Mouse (Mus musculus) cerebellum, postnatal 4 days (tissue): ENCODE measurements at regions not wholly inside any gene's neighbourhood (a gene's known extent, or its start where the extent isn't known, plus 50 kb on each side); places are given as distances from the start of the nearest gene placed in this dataset.
"Not testable (repeated sequence)": the region's sequence is repeated elsewhere in the genome, so short reads cannot be mapped to it uniquely, and the experiment has no call there.

Experiments
- DNase-seq, 2 experiments: peaks; one replicate each; pipeline ENCODE4 v3.0.0; 2022; ENCODE audit warnings: low spot score in 2 of 2, mixed read lengths in 1 of 2

DNA sequence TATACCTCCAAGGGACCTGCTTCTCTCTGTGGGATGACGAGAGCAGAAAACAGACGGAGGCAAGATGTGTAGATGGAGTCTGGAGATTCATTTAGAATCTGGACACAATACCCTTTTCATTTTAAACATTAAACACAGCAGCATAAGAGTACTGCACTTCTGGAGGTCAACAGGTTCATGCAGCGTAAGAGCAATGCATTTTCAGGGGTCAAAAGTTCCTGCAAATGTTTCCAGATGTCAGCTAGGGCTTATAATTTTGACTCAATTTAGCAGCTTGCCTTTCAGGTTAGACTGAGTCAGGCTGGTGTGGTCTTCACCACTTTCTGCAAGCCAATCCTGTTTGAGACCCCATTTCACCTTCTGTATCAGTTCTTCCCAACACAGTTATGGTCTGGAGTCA lies 277.9 kb downstream of the Hace1 start:
- DNase-seq, result no peak

DNA sequence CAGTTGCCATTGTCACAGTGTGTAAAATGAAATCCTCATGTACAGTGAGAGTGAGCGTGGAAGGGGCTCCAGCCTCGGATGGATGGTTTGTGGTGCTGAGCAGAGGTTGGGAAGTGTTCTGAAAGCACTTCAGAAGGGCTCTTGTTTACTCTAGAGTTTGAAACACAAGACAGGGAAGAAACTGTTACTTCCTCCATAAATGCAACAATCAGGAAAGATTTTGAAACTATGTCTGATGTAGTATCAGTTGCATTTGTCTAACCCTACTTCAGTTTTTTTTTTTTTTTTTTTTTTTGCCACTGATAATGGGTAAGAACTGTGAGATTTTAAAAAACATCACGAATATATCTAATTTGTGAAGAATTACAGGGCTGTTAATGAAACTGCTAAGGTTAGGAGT lies 281.5 kb downstream of the Hace1 start:
- DNase-seq, result no peak

DNA sequence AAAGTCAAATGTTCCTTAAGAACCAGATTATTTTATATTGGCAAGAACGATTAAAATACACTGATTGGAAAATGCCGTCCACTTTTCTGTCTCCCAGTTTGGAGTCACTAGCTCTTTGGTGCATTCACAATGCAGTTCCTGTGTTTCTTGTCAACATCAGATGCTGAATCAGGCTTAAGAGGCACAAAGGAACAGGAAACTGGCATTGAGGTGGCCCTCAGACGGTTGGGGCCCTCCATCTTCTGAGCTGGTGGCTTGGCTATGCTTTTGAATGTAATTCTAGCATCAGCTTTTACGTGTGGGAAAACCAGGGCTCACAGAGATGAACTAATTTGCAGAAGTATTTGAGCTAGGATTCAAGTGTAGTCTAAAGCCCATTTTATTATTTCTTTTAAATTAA lies 282.3 kb downstream of the Hace1 start:
- DNase-seq, result no peak

DNA sequence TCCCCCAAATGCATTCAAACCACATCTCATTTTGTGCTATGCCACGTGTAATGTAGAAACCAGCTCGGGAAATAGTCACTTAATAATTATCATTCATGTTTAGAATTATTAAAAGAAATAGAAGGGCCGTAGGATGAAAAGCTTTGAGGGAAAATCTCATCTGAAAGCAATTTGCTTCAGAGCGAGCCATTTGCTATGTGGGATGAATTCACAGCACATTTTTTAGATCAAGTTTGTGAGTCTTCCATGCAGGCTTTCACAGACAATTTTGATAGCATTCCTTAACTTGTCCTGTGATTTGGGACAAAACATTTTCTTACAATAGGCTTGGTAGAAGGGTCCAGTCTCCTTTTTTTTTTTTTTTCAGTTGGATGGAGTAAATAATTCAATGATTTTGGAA lies 283.1 kb downstream of the Hace1 start:
- DNase-seq, result no peak

DNA sequence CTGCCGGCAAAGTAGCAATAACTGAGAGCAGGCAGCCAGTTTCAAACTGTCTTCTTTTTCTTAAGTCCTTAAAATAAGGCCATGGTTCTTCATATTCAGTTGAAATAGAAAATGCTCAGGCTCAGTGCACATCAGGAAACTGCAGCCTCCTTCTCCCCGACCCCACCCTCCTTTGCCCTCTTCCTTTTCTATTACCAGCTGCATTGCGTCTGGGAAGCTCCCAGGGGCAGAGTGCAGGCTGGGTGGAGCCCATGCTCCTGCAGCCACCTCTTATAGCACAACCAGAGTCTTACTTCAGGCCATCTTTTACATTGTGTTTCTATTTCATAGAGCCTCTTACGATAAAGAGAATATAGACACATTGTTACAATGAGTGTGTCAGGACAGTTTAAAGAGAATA lies 288.2 kb downstream of the Hace1 start:
- no peak for DNase-seq

DNA sequence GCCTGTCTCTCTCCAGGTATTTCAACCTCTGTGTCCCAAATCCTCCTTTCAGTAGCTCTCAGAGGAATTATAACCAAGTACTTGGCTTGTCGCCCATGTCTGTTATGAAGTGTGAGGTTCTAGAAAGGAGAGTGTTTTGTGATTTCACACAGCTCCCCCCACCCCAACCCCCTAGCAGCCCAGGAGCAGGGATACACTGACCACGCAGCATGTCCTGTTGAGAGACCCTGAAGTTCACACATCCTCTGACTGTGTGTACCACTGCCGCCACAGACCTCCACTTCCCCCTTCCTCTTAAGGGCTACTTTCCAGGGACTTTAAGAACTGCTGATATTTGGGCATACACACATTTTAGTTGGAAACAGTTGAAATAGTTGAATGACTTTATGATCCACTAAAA lies 289.2 kb downstream of the Hace1 start:
- no peak for DNase-seq

DNA sequence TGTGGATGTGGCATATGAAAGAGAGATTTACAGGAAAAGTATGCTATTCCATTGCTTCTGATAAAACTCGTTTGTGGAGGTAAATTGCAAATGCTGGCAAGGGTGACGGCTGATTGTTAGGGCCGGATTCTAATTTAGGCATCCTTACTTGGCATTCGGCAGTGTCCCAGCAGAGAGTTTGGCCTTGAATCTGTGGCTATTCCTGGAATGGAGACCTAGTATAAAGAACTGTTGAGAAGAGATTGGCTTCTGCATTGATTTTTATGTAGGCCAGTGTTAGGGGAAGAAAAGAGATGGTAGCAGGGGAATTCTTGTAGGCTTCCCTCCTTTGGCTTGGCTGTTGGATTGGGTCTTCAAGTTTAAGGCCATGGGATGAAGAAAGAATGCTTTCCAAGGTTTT lies 293.4 kb downstream of the Hace1 start:
- no peak for DNase-seq

DNA sequence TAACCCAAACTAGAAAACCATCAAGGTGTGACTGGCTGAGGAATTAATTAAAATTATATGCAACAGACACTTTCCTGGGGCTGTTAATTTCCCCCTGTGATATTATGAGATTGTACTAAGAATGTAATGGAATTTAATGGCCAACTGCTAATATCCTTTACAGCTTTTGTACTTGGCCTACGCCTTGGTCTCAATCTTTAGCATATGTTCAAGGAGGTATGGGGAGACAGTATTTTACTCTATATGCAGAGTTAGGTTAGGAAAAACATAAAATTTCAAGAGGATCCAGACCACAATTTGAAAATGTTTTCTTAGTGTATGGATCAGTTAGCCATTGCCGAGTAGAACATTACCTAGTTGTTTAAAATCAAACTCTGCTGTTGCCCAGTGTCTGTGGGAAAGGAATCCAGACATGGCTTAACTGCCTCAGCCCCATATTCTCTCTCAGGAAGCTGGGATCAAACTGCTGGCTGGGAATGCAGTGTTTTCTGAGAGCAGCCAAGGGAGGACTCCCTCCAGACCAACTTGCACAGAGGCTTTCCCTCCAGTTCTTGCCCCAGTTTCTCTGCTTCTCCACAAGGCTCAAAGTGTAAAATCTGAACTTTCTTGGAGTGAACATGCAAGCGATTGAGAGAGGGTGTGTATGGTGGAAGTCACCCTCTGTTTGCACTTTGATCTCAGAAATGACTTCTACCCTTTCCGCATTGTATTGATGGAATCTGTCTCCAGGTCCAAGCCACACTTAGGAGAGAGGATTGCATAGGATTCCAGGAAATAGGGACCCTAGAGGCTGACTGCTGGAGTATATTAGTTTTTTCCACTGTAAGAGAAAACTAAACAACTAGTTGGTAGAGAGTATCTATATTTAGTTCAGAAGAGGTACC lies 294.6 kb downstream of the Hace1 start:
- no peak for DNase-seq

DNA sequence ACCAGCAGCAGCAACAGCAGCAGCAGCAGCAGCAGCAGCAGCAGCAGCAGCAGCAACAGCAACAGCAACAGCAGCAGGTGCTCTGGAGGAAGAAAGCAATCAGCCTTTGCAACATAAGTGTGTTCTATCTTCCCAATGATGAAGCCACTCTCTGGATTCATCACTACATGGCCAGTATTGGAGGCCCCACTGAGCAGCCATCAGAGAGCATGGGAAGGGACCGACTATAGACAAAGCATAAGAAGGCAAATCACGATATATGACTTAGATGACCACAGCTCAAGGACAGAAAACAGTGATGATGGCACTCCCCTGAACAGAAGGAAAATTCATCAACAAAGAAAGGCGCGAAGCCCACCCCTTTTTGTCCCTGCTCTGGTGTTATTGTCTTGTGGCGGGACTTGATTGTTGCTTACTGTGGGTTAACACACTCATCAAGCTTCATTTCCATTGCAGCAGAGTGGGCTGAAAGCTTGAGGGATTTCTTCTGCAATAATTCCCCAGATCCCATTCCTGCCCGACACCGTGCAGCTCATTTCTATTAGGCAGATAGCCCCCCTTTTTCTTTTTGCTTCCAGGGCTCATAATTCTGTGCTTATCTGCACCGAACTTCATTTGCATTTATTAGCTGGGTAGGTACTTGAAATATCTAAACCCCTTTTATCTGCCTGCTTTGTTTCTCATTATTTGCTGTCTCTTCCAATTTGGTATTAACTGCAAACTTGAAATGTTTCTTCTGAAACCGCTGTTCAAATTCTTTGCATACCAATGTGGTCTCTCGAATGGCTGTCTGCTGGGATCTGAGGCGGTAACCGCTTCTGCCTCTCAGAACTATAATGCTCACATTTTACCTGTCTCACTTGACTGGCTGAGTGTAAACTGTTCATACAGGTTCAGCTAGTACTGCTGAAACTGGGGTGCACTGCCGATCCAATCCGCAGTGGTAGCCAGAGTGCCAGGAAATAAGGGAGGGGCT lies 296.5 kb downstream of the Hace1 start:
- DNase-seq, result no peak

DNA sequence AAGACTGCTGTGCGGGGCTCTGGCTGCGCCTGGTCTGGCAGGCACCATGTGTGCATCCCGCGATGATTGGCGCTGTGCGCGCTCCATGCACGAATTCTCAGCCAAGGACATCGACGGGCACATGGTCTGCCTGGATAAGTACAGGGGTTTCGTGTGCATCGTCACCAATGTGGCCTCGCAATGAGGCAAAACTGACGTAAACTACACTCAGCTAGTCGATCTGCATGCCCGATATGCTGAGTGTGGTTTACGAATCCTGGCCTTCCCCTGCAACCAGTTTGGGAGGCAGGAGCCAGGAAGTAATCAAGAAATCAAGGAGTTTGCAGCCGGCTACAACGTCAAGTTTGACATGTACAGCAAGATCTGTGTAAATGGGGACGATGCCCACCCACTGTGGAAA lies 297.7 kb downstream of the Hace1 start:
- DNase-seq, result not testable (repeated sequence)

DNA sequence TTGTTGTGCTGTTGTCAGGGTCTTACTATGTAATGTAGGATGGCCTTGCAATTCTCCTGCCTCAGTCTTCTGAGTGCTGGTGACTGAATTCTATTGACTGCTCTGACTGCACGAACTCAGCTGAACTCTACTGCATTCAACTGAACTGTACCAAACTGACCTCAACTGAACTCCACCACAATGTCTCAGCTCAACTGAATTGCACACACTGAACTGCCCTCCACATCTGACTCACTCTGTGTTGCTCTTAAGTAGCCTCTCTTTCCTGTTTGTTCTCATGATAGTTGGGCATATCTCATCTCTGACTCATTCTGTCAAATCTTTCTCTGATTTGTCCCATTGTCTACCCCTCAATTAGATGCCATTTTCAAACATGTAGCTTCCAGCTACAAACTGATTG lies 306.1 kb downstream of the Hace1 start:
- no peak for DNase-seq

DNA sequence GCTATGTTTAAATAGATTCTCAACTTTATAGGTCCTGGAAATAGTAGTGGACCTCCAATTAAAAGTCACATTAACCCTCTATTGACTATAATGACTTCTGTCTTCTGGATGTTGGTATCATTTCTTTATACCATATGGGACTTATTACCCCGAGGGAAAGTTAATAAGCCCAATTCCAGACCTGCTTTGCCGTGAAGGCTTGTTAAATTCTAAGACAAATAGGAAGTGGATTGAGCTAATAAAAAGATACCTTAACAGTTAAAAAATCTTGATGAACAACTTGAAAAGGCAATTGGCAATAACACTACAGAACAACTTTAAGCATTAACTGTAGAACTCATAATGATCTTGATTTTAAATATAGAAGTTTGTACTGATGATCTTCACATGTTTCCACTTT lies 309.0 kb downstream of the Hace1 start:
- no peak for DNase-seq

DNA sequence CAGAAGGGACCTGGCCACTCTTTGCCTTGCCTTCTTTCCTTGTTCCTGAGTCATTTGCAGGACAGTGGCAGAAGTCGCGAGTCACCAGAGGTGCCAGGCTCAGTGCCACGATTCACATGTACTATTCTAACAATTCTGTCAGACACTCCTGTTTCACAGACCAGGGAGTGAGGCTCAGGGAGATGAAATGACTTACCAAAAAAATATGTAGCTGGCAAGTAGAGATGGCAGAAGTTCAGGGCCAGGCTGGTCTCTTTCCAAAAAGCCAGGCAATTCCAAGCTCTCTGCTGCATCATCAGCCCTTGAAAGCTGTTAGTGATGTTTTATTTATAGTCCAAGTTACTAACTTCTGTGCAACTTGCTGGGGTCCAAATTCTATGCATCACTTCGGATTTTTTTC lies 311.2 kb downstream of the Hace1 start:
- DNase-seq, result peak in 1 of 2 experiments; percentile 10

DNA sequence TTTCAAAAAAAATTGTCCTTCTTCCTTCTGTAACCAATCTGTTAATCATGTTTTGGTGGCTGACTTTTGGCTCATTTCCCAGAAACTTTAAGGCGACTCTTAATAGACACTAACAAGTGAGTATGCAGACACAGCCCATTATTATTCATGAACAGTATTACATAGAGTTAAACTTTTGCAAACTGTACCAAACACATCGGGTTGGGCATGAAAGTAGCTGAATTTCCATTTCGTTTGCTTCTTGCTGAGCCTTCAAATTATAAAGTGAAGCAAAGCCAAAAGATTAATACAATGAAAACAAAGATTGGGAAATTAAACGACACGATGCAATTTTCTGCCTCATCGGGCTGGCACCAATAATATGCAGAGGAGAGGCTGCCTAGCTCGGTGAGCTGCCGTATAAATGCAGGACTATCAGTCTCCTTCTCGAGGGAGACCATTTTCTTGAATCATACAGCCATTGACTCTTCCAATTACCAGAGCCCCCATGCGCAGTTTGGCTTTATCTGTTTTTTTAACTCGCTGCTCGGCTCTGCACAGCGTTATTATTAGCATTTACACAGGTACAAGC lies 311.8 kb downstream of the Hace1 start:
- peak in 1 of 2 experiments; percentile 12 for DNase-seq

DNA sequence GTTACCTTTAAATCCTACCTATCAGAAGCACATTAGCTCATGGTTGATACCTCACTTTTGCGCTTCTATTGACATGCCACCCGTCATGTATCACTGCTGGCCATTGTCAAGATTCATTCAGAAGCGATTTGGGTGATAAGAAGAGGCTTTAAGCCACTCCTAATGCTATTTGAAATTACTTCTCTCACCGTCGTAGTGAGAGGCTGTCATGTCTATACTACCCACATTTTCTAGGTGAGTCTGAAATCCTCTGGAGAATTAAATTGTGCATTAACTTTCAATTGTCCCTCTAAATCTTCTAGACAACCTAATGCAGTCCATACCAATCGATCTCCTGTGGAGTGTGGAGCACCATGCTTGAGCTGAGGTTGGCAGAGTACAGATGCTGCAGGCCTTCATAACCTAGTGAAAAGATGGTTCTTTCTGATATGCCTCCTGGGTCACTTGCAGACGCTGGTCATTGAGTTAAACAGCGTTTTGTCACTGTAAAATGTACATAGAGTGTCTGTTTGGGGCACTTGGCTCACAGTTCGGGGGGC lies 312.5 kb downstream of the Hace1 start:
- DNase-seq, result no peak

DNA sequence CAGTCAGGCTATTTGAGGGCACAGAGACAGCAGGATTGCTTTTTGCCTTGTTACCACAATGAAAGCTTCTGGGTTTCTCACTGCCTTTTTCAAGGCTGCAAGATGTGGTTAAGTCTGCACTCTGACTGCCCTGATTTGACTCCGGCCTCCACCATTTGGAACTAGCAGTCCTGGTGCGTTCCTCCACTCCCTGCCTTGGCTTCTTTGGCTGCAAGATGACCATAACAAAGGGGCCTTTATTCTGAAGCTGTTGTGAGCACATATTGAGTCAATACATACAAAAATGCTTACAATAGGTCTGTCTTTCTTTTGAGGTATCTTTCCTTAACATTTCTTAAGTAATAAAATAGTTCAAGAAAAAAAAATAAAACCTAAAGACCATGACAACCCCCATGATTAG lies 314.8 kb downstream of the Hace1 start:
- DNase-seq, result no peak

DNA sequence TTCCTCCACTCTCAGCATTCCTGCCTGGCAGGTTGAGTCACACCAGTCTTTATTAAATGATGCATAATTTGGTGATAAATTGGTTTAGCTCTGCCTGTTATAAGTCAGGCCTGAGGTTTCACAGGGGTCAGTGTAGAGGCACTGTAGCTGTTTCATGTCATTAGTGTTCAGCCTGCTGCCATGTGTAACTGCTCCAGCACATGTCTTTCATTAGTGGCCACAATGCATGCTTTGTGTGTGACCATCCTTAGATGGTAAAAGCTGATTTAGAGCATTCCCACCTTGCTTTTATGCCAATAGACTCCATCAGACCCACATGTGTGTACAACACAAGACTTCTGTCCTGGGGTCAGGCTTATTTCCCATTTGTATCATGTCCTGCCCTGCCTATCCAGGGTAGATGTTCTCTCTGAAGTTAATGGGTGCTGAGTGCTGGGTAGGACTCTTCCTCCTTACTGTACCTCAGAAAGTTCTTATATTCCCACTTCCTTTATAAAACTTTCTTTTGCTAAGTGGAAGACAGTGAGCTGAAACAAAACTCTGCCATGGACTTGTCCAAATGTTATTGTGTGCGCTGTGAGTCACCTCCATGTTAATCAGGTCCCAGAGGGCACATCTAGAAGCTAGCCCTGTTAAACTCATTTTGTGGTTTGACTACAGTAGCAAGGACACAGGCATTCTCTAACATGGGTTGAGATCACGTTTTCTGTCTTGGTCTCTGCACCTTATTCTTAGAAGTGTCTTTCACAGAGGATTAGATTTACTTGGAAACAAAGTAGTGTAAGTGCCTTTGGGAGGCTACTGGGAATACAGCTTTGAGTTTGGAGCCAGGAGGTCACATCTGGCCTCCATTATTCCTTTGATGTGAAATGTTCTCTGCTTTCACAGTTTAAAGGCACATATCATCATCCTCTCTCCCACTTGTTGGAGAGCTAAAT lies 316.5 kb downstream of the Hace1 start:
- no peak for DNase-seq

DNA sequence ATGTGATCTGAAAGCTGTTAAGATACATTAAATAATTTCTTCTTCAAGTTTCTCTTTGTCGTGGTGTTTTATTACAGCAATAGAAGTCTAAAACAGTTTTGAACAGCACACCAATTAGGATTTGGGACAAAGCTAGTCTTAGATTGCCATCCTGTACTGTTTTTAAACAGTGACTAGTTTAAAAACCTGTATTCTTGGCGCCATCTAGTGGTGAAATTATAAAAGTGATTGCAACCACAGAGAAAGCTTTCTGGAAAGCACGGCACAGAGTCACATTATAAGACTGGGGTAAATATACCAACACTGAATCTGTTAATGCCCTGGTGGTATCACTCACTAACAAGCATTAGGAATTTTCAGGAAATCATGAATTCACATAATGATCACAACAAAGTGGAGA lies 339.3 kb downstream of the Hace1 start:
- no peak for DNase-seq

DNA sequence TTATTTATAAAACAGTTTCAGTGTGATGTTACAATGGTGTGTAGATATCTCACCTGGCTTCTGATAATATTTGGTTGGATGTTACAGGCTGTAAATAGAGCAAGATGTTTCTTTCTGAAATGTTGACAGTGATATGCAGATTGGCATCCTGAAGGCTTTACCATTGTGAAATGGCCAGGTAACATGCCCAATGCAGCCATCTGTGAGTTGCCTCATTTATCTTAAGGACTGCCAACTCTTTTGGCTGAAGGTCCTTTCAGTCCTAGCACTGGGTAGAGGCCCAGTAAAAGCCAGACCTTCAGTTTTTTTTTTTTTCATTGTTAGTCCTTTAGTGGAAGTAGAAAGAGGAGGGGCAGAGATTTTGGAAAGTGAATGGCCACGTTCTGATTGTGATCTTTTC lies 348.1 kb downstream of the Hace1 start:
- no peak for DNase-seq

DNA sequence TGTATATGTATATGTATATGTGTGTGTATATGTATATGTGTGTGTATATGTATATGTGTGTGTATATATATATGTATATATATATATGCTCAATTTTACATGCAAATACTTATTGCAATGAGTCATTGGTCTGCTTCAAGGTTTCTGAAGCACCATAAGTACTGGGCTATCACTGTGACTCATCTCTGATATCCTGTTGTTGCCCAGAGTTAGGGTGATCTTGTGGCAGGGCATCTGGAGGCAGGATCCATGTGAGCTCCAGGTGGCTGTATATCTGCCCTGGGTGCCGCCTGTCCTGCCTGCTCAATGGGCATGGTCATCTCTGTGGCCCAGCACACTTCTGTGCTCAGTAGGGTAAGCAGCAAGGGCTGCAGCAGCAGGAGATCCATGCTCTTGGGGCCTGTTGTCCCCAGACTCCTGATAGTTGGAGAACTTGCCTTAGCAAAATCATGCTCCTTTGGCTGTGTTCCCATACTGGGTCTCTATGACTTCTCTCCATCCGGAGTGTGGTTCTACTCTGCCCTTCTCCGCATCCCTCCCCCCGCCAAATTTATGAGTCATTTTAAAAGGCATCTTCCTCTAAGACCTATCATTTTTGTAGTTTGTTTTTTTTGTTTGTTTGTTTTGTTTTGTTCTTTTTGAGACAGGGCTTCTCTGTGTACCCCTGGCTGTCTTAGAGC lies 356.1 kb downstream of the Hace1 start:
- DNase-seq, result no peak
